Mouse (Mus musculus): ENCODE measurements around the gene Fam120a.

The Fam120a gene

GRCm38 (mm10) chr13:48857246-48857932, 110.4 kb downstream of the Fam120a start:
- CTCF ChIA-PET, result no interaction called here

- CTCF ChIA-PET, result interaction anchor here (0.6 to 1.1 kb wide), 2 partner anchors 13 to 15 kb away, joined by 3 to 4 read pairs; no protein-coding TSS in a partner anchor
These were observed 113.9 kb downstream of the Fam120a start for GRCm38 (mm10) chr13:48853947-48854346.

DNA sequence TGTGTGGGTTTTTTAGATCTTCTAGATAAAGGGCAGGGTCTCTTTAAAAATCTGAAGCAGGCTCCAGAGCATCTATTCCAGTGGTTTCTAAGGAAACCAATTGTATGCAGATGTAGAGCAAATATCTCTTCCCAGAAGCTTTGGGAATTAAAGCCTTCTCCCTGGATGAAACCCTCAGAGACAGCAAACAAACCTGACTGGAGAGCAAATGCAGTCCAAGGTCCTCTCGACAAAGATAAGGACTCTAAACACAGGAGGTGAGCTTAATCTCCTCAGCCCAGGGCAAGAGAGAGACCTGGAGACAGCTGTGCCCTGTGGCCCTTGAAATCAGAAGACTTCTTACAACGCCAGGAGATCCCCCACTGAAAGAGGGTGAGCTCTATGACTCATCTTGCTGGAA, 114.3 kb downstream of the Fam120a start:
- CTCF ChIA-PET, result interaction anchor here (0.6 to 1.1 kb wide), 2 partner anchors 12 to 16 kb away, joined by 3 to 4 read pairs; no protein-coding TSS in a partner anchor

DNA sequence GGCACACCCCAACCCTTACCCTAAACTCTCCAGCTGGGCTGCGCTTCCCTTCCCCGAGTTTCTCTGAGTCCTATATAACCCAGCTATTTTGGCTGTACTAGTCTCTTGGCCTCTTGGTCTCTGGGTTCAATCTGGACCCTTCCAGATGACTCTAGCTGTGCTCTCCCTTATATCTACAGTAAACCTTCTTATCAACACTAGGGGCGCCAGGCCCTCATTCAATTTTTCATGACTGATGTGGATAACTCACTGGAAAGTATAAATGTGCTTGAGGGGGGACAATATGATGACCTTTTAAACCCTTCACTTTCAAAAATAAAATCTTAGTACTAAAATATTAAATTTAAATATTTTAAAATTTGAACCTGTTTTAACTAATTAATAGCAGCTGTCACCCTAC, 115.0 kb downstream of the Fam120a start:
- CTCF ChIA-PET, result interaction anchor here (1.1 kb wide), 1 partner anchor 16 kb away, joined by 3 read pairs; no protein-coding TSS in a partner anchor

DNA sequence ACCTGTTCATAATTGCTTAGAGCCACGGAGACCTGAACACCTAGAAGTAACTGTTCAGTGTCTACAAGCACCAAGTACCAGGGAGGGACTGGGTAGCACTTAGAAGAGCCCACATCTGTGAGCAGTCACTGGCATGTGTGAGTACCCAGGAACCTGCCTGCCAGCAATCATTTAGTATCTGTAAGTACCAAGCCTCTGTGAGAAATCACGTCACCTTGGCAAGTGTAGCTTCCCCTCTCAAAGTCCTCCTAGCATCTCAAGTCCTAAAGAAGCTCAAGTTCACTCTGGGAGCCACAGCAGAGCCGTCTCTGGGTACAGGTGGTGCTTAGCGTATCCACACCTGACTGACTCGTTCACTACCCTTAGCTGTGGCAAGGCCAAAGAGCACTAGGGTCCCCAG, 116.1 kb downstream of the Fam120a start:
- CTCF ChIA-PET, result no interaction called here

DNA sequence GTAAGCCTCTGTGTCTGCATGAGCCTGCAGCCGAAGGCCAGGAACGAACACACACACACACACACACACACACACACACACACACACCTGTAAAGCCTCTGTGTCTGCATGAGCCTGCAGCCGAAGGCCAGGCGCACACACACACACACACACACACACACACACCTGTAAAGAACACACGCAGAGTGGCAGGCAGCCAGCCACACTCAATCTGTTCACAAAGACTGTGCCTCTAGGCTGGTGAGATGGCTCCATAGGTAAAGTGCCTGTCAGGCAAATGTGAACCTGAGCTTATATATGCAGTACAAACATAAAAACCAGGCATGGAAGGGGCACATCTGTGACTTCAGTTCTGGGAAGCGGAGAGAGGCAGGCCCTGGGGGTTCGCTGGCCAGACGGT, 117.0 kb downstream of the Fam120a start:
- CTCF ChIA-PET, result no interaction called here

- CTCF ChIA-PET, result no interaction called here
These were observed 117.5 kb downstream of the Fam120a start for GRCm38 (mm10) chr13:48850326-48850725.

DNA sequence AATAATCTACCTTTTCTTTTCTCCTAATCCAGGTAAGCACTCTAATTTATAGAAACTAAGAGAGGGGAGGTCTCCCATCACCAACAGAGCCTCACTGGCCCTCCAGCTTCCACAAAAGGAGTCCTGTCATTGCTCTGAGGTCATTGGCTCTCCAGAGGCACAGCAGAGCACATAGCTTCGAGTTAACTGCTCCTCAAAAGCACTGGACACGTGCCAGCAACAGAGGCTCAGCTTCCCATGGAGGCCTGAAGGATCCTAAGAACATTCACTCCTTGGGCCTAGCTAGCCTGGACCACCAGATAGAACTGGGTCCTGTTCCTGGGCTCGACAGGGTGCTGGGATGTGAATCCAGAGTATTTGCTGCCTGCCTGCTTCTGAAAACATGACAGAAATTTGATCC, 118.7 kb downstream of the Fam120a start:
- CTCF ChIA-PET, result no interaction called here

GRCm38 (mm10) chr13:48845308-48845707, 122.5 kb downstream of the Fam120a start:
- CTCF ChIA-PET, result interaction anchor here (1.1 kb wide), 1 partner anchor 27 kb away, joined by 3 read pairs; no protein-coding TSS in a partner anchor

GRCm38 (mm10) chr13:48843530-48843929, 124.3 kb downstream of the Fam120a start:
- CTCF ChIA-PET, result interaction anchor here (0.5 kb wide), 1 partner anchor 13 kb away, joined by 3 read pairs; no protein-coding TSS in a partner anchor

- CTCF ChIA-PET, result interaction anchor here (1.1 kb wide), 1 partner anchor 12 kb away, joined by 4 read pairs; no protein-coding TSS in a partner anchor
These were observed 125.8 kb downstream of the Fam120a start for GRCm38 (mm10) chr13:48841905-48842592.

GRCm38 (mm10) chr13:48838284-48838683, 129.5 kb downstream of the Fam120a start:
- CTCF ChIA-PET, result no interaction called here

- CTCF ChIA-PET, result no interaction called here
These were observed 130.3 kb downstream of the Fam120a start for GRCm38 (mm10) chr13:48837537-48837936.

DNA sequence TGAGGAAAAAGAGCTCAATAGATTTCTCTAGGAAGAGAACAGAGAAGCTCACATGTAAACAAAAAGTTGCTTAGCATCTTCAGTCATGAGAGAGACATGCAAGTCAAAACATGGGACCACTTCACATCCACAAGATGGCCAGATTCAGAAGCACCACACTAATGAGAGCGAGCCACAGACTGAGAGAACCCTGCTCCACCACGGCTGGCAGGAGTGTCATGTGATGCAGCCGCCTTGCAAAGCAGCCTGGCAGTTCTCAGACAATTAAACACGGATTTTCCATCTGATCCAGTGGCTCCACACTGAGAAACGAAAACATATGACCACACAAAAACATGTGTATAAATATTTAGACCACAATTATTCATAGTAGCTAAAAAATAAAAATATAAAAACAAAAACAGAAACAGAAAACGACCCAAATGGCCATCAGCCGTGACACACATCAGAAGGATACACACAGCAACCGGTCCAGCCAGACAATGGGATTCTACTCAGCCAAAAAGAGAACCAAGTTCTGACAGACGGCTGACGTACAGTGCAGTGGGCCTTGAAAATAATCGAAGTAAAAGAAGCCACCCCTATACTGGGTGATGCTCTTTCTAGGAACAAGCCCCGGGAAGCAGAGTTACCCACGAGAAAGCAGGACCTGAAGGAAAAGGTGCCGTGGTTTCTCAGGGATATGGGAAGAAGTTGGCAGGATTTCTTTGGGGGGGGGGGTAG, 137.1 kb downstream of the Fam120a start:
- CTCF ChIA-PET, result no interaction called here

- CTCF ChIA-PET, result no interaction called here
These were observed 138.0 kb downstream of the Fam120a start for GRCm38 (mm10) chr13:48829780-48830179.

Measured in spleen, embryonic (tissue).